Mouse (Mus musculus) frontal cortex, postnatal 36 days (tissue): ENCODE data around the gene Fam69a.
"Not testable (repeated sequence)": the region's sequence is repeated elsewhere in the genome, so short reads cannot be mapped to it uniquely, and the experiment has no call there.

Source experiments
- DNase-seq, 2 experiments: peaks; one replicate each; pipeline ENCODE4 v3.0.0; 2022; ENCODE audit warnings: low spot score in 2 of 2

Fam69a gene

DNA sequence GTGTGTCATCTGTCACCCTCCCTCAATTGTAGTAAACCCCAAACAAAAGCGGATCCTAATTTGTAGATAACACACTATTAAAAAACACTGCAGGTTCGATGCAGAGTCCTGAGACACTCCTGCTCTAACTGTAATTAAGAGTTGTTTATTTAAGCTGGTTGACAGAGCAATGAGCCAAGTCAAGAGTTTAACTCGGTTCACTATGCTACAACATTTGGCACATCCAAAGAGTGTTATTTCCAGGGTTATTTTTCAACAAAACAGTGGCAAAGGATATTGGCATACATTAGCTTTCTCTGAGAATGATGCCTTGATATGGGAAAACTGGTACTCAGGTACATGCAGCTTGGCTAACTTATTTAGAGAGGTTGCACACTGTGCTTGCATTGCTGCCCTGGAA is 4.9 kb downstream of the Fam69a start:
- no peak for DNase-seq

DNA sequence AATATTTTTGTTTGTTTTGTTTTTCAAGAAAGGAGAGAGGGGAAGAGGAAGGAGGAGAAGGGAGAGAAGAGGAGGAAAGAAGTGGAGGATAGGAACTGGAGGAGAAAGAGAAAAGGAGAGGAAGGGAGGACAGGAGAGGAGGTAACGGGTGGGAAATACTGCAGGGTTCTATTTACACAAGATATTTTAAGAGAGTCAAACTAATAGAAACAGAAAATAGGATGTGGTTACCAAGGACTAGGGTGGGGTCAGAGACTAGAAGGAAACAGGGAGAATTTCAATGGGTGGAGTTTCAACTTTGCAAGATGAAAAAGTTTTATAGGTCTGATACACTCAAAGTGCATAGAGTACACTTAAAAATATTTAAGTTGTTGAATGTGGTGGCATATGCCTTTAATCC is 7.0 kb downstream of the Fam69a start:
- no peak for DNase-seq

- DNase-seq: no peak
Observed at GRCm38 (mm10) chr5:107978289-107979035, 8.4 kb downstream of the Fam69a start.

- DNase-seq: no peak
Observed at GRCm38 (mm10) chr5:107977640-107978288, 9.1 kb downstream of the Fam69a start.

DNA sequence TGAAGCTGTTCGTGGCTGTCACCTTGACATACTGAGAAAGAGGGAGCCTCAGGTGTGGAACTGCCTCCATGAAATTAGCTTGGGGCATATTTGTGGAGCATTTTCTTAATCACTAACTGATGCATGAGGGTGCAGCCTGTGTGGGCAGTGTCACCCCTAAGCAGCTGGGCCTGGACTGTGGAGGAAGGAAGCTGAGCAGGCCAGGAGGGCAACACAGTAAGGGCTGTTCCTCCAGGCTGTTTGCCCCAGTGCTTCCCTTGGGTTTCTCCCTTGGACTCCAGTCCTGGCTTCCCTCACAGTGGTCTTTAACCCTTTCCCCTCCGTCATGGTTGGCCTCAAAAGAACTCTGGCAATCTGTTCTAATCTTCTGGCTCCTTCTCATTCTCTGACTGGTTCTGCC is 13.6 kb downstream of the Fam69a start:
- DNase-seq: no peak

GRCm38 (mm10) chr5:107972444-107973272 is 14.2 kb downstream of the Fam69a start:
- DNase-seq: no peak

DNA sequence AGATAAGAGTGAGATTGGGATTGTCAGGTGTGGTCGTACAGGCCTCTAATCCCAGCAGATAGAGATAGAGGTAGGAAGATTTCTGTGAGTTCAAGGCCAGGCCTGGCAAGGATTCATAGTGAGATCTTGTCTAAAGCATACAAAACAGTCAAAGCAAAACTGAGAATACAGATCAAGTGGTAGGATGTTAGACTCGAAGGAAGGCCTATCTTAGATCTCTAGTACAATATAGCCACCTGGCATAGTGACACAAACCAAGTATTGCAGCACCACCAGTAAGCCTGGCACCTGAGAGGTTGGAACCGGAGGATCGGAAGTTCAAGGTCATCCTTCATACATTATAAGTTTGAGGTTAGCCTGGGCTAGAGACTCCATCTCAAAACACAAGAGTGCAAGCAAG is 15.8 kb downstream of the Fam69a start:
- no peak for DNase-seq

- DNase-seq: not testable (repeated sequence)
Observed at GRCm38 (mm10) chr5:107969818-107970217, 17.1 kb downstream of the Fam69a start.

GRCm38 (mm10) chr5:107968079-107968478 is 18.8 kb downstream of the Fam69a start:
- DNase-seq: no peak

DNA sequence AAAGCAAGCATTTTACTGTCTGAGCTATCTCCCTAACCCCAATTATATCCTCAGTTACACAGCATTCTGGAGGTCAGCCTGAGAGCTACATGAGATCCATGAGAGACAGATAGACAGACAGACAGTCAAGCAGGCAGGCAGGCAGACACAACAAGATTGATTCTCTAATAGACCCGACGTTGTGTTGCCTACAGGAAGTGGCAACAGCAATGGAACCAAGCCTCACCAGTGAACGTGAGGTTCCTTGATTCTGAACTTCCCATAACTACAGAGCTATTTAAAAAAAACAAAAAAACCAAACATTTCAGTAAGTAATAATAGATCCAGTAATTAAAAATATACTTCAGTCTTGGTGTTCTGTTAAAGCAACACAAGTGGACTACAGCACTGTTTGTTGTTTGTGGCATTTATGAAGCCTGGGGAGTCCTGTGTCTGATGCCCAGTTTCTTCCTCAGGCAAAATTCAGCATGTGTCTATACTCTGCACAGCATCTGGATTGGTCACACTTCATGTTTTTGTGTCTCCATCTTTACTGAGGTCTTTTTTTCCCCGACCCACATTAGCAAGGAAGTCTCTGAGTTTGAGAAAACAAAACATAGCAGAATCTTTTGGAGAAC is 19.9 kb downstream of the Fam69a start:
- DNase-seq: no peak

- no peak for DNase-seq
Observed at GRCm38 (mm10) chr5:107966156-107966555, 20.7 kb downstream of the Fam69a start.

GRCm38 (mm10) chr5:107965355-107965991 is 21.4 kb downstream of the Fam69a start:
- DNase-seq: no peak

- DNase-seq: no peak
Observed at GRCm38 (mm10) chr5:107964031-107964758, 22.7 kb downstream of the Fam69a start.

GRCm38 (mm10) chr5:107961438-107962251 is 25.2 kb downstream of the Fam69a start:
- DNase-seq: peak; percentile 42 to 58

GRCm38 (mm10) chr5:107960532-107961202 is 26.2 kb downstream of the Fam69a start:
- DNase-seq: no peak

GRCm38 (mm10) chr5:107959624-107960300 is 27.1 kb downstream of the Fam69a start:
- DNase-seq: no peak

DNA sequence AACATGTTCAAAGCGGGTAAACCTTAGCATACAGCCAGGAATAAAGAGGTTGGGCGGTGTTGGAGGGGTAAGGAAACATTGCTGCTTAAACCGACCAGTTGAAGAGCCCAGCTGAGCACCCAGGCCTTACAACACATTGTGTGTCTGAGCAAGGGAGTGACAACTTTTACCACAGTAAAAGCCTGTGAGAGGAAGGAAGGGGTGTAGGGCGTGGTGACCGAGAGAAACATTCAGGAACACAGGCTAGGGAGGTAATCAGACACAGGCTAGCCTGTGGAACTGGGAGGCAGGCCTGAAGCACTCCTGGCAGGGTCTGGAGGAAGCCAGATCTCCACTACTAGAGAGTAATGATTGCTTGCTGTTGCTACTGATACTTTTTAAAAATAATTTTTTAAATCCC is 36.2 kb downstream of the Fam69a start:
- no peak for DNase-seq

GRCm38 (mm10) chr5:107949607-107950006 is 37.3 kb downstream of the Fam69a start:
- DNase-seq: no peak

DNA sequence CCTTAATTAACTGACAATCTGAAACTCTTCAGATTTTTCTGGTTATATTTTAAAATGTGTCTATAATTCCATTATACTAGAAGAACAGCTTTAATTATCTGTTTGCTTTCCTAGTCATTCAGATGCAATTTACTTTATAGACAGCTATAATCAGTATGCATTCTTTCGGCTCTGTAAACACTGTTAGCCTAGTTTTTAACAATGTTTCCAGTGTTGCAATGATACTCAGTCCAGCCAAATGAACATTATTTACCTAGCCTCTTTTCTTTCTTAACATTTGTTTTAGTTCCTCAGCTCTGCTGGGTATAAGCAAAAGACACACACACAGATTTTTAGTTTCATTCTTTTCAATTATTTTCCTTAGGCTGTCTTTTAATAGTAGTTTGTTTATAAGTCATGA is 38.0 kb downstream of the Fam69a start:
- no peak for DNase-seq
